Mouse (Mus musculus) midbrain, embryonic 13.5 days (tissue): ENCODE data around the gene Ctsa. TPM values are rescaled to one million over a fixed set of nuclear protein-coding genes. Genes with fewer than 3 reads are reported as not detected.

Experiments used
- ATAC-seq: fragments of 200-750 bp; cut with Nextera tagmentation; 2 replicates; pipeline ENCODE4 v1.8.0; 2017; ENCODE audit warnings: mild to moderate bottlenecking, moderate TSS enrichment, moderate library complexity
- H3K27ac ChIP-seq: fragments of 300-500 bp; sonication (generic); 2 replicates; pipeline ENCODE4 v1.5.1; 2015; ENCODE audit warnings: inconsistent platforms, mild to moderate bottlenecking, moderate library complexity
- H3K27me3 ChIP-seq: fragments of 300-500 bp; sonication (generic); 2 replicates; pipeline ENCODE4 v1.6.1; 2015; ENCODE audit warnings: mild to moderate bottlenecking, inconsistent platforms
- H3K36me3 ChIP-seq: fragments of 300-500 bp; sonication (generic); 2 replicates; pipeline ENCODE4 v1.6.1; 2015; ENCODE audit warnings: mild to moderate bottlenecking, inconsistent platforms
- H3K4me1 ChIP-seq: fragments of 300-500 bp; sonication (generic); replicated peaks from 2 replicates; pipeline ENCODE4 v1.6.1; 2015; ENCODE audit warnings: inconsistent platforms
- H3K4me2 ChIP-seq: fragments of 300-500 bp; sonication (generic); replicated peaks from 2 replicates; pipeline ENCODE4 v1.6.1; 2015; ENCODE audit warnings: moderate library complexity, mild to moderate bottlenecking, inconsistent platforms
- H3K4me3 ChIP-seq: fragments of 300-500 bp; sonication (generic); replicated peaks from 2 replicates; pipeline ENCODE4 v1.5.1; 2015; ENCODE audit warnings: mild to moderate bottlenecking, inconsistent platforms
- H3K9ac ChIP-seq: fragments of 300-500 bp; sonication (generic); replicated peaks from 2 replicates; pipeline ENCODE4 v1.6.1; 2015; ENCODE audit warnings: mild to moderate bottlenecking, inconsistent platforms
- H3K9me3 ChIP-seq: fragments of 300-500 bp; sonication (generic); 2 replicates; pipeline ENCODE4 v1.6.1; 2016; ENCODE audit warnings: mild to moderate bottlenecking, inconsistent platforms
- WGBS: fragments of 180-500 bp; shearing (Covaris S2); methylation state at CpG from one replicate; pipeline ENCODE4 v1.1.7; 2015; 5-methylcytosine and 5-hydroxymethylcytosine counted together
- polyA plus RNA-seq: library from polyadenylated mRNA; unstranded; fragments of >200 nt; fragmentation: Nextera tagmentation; extraction: Ambion mirVana; gene quantifications from 2 replicates; pipeline ENCODE4 v1.2.1, GENCODE M21; 2015

The Ctsa gene
- polyA plus RNA-seq, 1 experiment from 2014 or later, result 94.2 TPM

- Histone ChIP-seq H3K36me3 (peaks cover 100% of the 10 kb centered on the region), H3K27ac (no peak overlapping the region), H3K9ac (no peak overlapping the region), H3K9me3 (no peaks in the 10 kb centered on the region), H3K4me3 (no peak overlapping the region), H3K4me2 (no peak overlapping the region), H3K4me1 (no peaks in the 10 kb centered on the region), H3K27me3 (no peaks in the 10 kb centered on the region)
- no peak for ATAC-seq
- WGBS, result 92% methylated on average over 2 of the region's 2 CpGs
Measured at GRCm38 (mm10) chr2:164889960-164890359, 57.3 kb downstream of the Ctsa start.

Other genes with a start within 250 kb of the Ctsa start
- not detected in 2 replicates for gene Wfdc6a, start 247.4 kb upstream of the Ctsa start, polyA plus RNA-seq
- gene Eppin, start 239.3 kb upstream of the Ctsa start, polyA plus RNA-seq, result not detected in 2 replicates
- gene Wfdc6b, start 219.4 kb upstream of the Ctsa start, polyA plus RNA-seq, result not detected in 2 replicates
- gene Wfdc8, start 219.2 kb upstream of the Ctsa start, polyA plus RNA-seq, result not detected in 2 replicates
- gene Wfdc16, start 194.1 kb upstream of the Ctsa start, polyA plus RNA-seq, result not detected in 2 replicates
- gene Wfdc10, start 176.8 kb upstream of the Ctsa start, polyA plus RNA-seq, result not detected in 2 replicates
- not detected in 2 replicates for gene Wfdc9, start 176.3 kb upstream of the Ctsa start, polyA plus RNA-seq
- not detected in 2 replicates for gene Wfdc11, start 158.8 kb upstream of the Ctsa start, polyA plus RNA-seq
- not detected in 2 replicates for gene Wfdc13, start 147.8 kb upstream of the Ctsa start, polyA plus RNA-seq
- gene Spint4, start 134.4 kb upstream of the Ctsa start, polyA plus RNA-seq, result not detected in 2 replicates
- not detected in 2 replicates for gene Spint5, start 117.6 kb upstream of the Ctsa start, polyA plus RNA-seq
- 1.2 and 1.3 TPM in 2 replicates for gene Wfdc3, start 86.9 kb upstream of the Ctsa start, polyA plus RNA-seq
- 65.4 and 72.6 TPM in 2 replicates for gene Dnttip1, start 86.9 kb upstream of the Ctsa start, polyA plus RNA-seq
- 203 and 208 TPM in 2 replicates for gene Ube2c, start 63.0 kb upstream of the Ctsa start, polyA plus RNA-seq
- gene Tnnc2, start 52.9 kb upstream of the Ctsa start, polyA plus RNA-seq, result not detected in 2 replicates
- gene Snx21, start 47.0 kb upstream of the Ctsa start, polyA plus RNA-seq, result 17.2 and 19.1 TPM in 2 replicates
- gene Acot8, start 28.0 kb upstream of the Ctsa start, polyA plus RNA-seq, result 19.9 and 20.4 TPM in 2 replicates
- 15.2 and 15.5 TPM in 2 replicates for gene Zswim3, start 27.8 kb upstream of the Ctsa start, polyA plus RNA-seq
- gene Zswim1, start 10.2 kb upstream of the Ctsa start, polyA plus RNA-seq, result 25.4 and 25.8 TPM in 2 replicates
- gene Spata25, start 4.3 kb upstream of the Ctsa start, polyA plus RNA-seq, result not detected in 2 replicates
- gene Neurl2, start 583 bp downstream of the Ctsa start, polyA plus RNA-seq, result 4.7 TPM in 2 replicates
- 69.1 and 96.1 TPM in 2 replicates for gene Pltp, start 24.8 kb downstream of the Ctsa start, polyA plus RNA-seq
- 98.1 and 108 TPM in 2 replicates for gene Pcif1, start 46.4 kb downstream of the Ctsa start, polyA plus RNA-seq
- 13.5 and 15.1 TPM in 2 replicates for gene Zfp335, start 78.9 kb downstream of the Ctsa start, polyA plus RNA-seq
- gene Mmp9, start 107.9 kb downstream of the Ctsa start, polyA plus RNA-seq, result 17.2 and 19.5 TPM in 2 replicates
- 19.7 and 20.2 TPM in 2 replicates for gene Slc12a5, start 127.9 kb downstream of the Ctsa start, polyA plus RNA-seq
- 132 and 137 TPM in 2 replicates for gene Ncoa5, start 202.0 kb downstream of the Ctsa start, polyA plus RNA-seq
- gene Cd40, start 222.8 kb downstream of the Ctsa start, polyA plus RNA-seq, result 7.6 and 8.6 TPM in 2 replicates